In the genomic region with DNA sequence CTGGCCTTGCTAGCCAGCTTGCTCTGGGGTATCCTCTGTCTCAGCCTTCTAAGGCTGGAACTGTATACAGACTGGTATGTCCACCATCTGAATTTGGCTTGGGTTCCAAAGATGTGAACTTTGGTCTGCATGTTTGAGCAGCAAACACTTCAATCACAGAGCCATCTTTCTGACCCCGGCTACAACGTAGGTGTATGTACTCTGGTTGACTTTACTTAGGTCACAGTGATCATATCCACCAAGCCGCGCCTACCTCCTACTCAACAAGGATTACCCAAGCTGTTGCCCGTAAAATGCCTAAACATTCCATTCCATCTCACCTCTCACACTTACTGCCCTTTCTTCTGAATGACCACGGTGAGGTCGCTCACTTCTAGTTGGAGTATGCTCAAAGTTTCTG, we compare ENCODE assay signal across 20 mouse cellular contexts. TPM values are rescaled to one million over a fixed set of nuclear protein-coding genes. Genes with fewer than 3 reads are reported as not detected.
"Had no signal": no experiment of that assay in that cellular context is flagged by ENCODE, and none has a peak within 500 bp of the region (broad histone marks: within the 10 kb centered on the region; RNA-seq: fewer than 3 reads in every experiment).

No protein-coding gene starts in this region.

- H3K4me2 ChIP-seq: limb, embryonic 12.5 days; limb, embryonic 15.5 days; lung, embryonic 14.5 days; midbrain, embryonic 12.5 days; neural tube, embryonic 13.5 days had no signal

- H3K9ac ChIP-seq: limb, embryonic 12.5 days; limb, embryonic 15.5 days; lung, embryonic 14.5 days; midbrain, embryonic 12.5 days; neural tube, embryonic 13.5 days had no signal

- H3K27ac ChIP-seq: kidney, postnatal 0 days; layer of hippocampus, adult 2 months; left cerebral cortex, adult 2 months; limb, embryonic 12.5 days; limb, embryonic 15.5 days; macrophage; midbrain, embryonic 12.5 days; neural tube, embryonic 13.5 days had no signal

- H3K27me3 ChIP-seq: limb, embryonic 15.5 days; neural tube, embryonic 13.5 days had no signal

- H3K36me3 ChIP-seq: limb, embryonic 12.5 days; limb, embryonic 15.5 days; midbrain, embryonic 12.5 days had no signal

- DNase-seq: kidney, adult 2 months; kidney, postnatal 25 days; layer of hippocampus, postnatal 36 days; lung, embryonic 14.5 days; thymus, adult 18-20 months; thymus, postnatal 14 days; thymus, postnatal 4 days had no signal

- H3K4me3 ChIP-seq: layer of hippocampus, adult 2 months; left cerebral cortex, adult 2 months; limb, embryonic 12.5 days; limb, embryonic 15.5 days; midbrain, embryonic 12.5 days; myocyte; neural tube, embryonic 13.5 days had no signal

- H3K9me3 ChIP-seq: limb, embryonic 12.5 days; limb, embryonic 15.5 days; midbrain, embryonic 12.5 days; neural tube, embryonic 13.5 days had no signal

- H3K4me1 ChIP-seq: limb, embryonic 15.5 days had no signal

- ATAC-seq: intestine, postnatal 0 days; lung, postnatal 0 days; midbrain, embryonic 16.5 days had no signal

RNA-seq across cellular contexts. Expression of a gene that starts 14.5 kb away (rescaled TPM):
- total RNA-seq: monocyte, adult 5-6 weeks had no signal
- polyA plus RNA-seq: macrophage had no signal
